Mouse (Mus musculus) right cerebral cortex, adult 2 months (tissue): ENCODE data around the gene Txnip.
A peak's percentile ranks its signal among the peaks of the same experiment; 100 is the strongest.

ENCODE experiments used
- DNase-seq, 2 experiments: peaks; one replicate each; pipeline ENCODE4 v3.0.0; 2021 to 2022; ENCODE audit warnings: low spot score in 2 of 2

Gene Txnip

GRCm38 (mm10) chr3:96551203-96551602 is 6.6 kb upstream of the Txnip start:
- DNase-seq, result peak; percentile 56 to 66

GRCm38 (mm10) chr3:96551890-96552289 is 5.9 kb upstream of the Txnip start:
- DNase-seq, result no peak

GRCm38 (mm10) chr3:96553601-96554000 is 4.2 kb upstream of the Txnip start:
- no peak for DNase-seq

- DNase-seq, result no peak
Observed at GRCm38 (mm10) chr3:96554251-96554650, 3.5 kb upstream of the Txnip start.

- DNase-seq, result no peak
Observed at GRCm38 (mm10) chr3:96555041-96555596, 2.6 kb upstream of the Txnip start.

GRCm38 (mm10) chr3:96555999-96556614 is 1.6 kb upstream of the Txnip start:
- no peak for DNase-seq

GRCm38 (mm10) chr3:96556651-96557635 is 814 bp upstream of the Txnip start:
- no peak for DNase-seq

GRCm38 (mm10) chr3:96558159-96558558 is 402 bp downstream of the Txnip start:
- no peak for DNase-seq

GRCm38 (mm10) chr3:96558668-96559196 is 975 bp downstream of the Txnip start:
- no peak for DNase-seq

- no peak for DNase-seq
Observed at GRCm38 (mm10) chr3:96559398-96559910, 1.7 kb downstream of the Txnip start.

GRCm38 (mm10) chr3:96559911-96560850 is 2.4 kb downstream of the Txnip start:
- DNase-seq, result no peak

- DNase-seq, result no peak
Observed at GRCm38 (mm10) chr3:96560881-96561668, 3.3 kb downstream of the Txnip start.

- DNase-seq, result no peak
Observed at GRCm38 (mm10) chr3:96561946-96562681, 4.4 kb downstream of the Txnip start.

GRCm38 (mm10) chr3:96563267-96563666 is 5.5 kb downstream of the Txnip start:
- no peak for DNase-seq

- no peak for DNase-seq
Observed at GRCm38 (mm10) chr3:96563911-96564632, 6.3 kb downstream of the Txnip start.

GRCm38 (mm10) chr3:96564633-96565032 is 6.9 kb downstream of the Txnip start:
- DNase-seq, result no peak

GRCm38 (mm10) chr3:96565105-96565504 is 7.3 kb downstream of the Txnip start:
- DNase-seq, result no peak

GRCm38 (mm10) chr3:96566661-96567450 is 9.1 kb downstream of the Txnip start:
- no peak for DNase-seq
